In the genomic region with DNA sequence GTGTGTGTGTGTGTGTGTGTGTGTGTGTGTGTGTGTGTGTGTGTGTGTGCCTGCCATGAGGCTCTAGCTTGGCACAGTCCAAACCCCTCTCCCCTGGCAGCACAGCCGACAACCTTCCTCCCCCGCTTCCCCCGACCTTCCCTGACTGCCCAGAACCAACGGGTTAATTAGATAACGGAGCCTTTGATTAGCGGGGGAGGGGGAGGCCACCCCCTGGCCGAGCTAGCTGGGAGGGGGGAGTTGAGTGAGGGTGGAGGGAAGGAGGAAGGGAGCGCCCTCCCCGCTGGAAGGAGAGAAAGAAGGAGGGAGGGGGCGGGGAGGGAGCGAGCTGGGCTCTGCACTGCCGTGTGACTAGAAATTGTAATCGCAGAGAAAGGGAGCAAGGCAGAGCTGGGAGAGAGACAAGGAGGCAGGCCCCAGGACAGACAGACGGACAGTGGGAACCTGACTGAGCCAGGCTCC, we compare ENCODE assay signal across 7 mouse cellular contexts. TPM values are rescaled to one million over a fixed set of nuclear protein-coding genes. Genes with fewer than 3 reads are reported as not detected.
DNase-seq lines count a peak whose midpoint lies in the region; ATAC-seq and TF ChIP-seq lines count a peak whose summit lies in the region.

No protein-coding gene starts in this region.

- H3K9me3 ChIP-seq in embryonic facial prominence, embryonic 14.5 days (ENCODE audit: control insufficient read depth, low read length): no peaks in the 10 kb centered on the region
- H3K9me3 ChIP-seq in neural tube, embryonic 13.5 days: no peaks in the 10 kb centered on the region

- peak; percentile 60 for DNase-seq in testis, postnatal 10 days (ENCODE audit: low spot score)
- no peak for DNase-seq in testis, postnatal 14 days (ENCODE audit: low spot score)
- DNase-seq in embryonic facial prominence, embryonic 14.5 days (ENCODE audit: low spot score): peak; percentile 49
- DNase-seq in layer of hippocampus, adult 2 months (ENCODE audit: low spot score in 2 of 2): peak; percentile 61 to 74
- no peak for DNase-seq in urinary bladder, adult 2 months (ENCODE audit: low spot score)

- peak overlapping the region; percentile 61 for H3K4me2 ChIP-seq in embryonic facial prominence, embryonic 14.5 days (ENCODE audit: low read depth, low read length)
- peak overlapping the region; percentile 87 for H3K4me2 ChIP-seq in neural tube, embryonic 13.5 days

- H3K4me1 ChIP-seq in embryonic facial prominence, embryonic 14.5 days (ENCODE audit: control insufficient read depth, insufficient read depth, low read length): no peaks in the 10 kb centered on the region
- peaks cover 62% of the 10 kb centered on the region for H3K4me1 ChIP-seq in neural tube, embryonic 13.5 days (replicated peaks)

- H3K27me3 ChIP-seq in embryonic facial prominence, embryonic 14.5 days (replicated peaks; ENCODE audit: control insufficient read depth, insufficient read depth, low read length): peaks cover 73% of the 10 kb centered on the region
- peaks cover 9% of the 10 kb centered on the region; the same call in 1 of the 2 replicates for H3K27me3 ChIP-seq in neural tube, embryonic 13.5 days

- under 1% methylated on average over 13 of the region's 14 CpGs for WGBS in embryonic facial prominence, embryonic 14.5 days
- WGBS in neural tube, embryonic 13.5 days: 1% methylated on average over 7 of the region's 14 CpGs

- H3K9ac ChIP-seq in embryonic facial prominence, embryonic 14.5 days (ENCODE audit: low read depth, low read length): peak overlapping the region; percentile 66
- peak overlapping the region; percentile 100 for H3K9ac ChIP-seq in neural tube, embryonic 13.5 days

- H3K36me3 ChIP-seq in embryonic facial prominence, embryonic 14.5 days (ENCODE audit: control insufficient read depth, insufficient read depth, low read length): no peaks in the 10 kb centered on the region
- peaks cover 19% of the 10 kb centered on the region for H3K36me3 ChIP-seq in neural tube, embryonic 13.5 days

- peak; percentile 58; the same call in 1 of the 2 replicates for ATAC-seq in embryonic facial prominence, embryonic 14.5 days (ENCODE audit: low read depth)
- ATAC-seq in neural tube, embryonic 13.5 days (ENCODE audit: low read depth): peak; percentile 75
- ATAC-seq in erythroid progenitor cell, adult 5-6 weeks (replicated peaks; ENCODE audit: low FRiP score, poor library complexity, severe bottlenecking): no peak

- TF ChIP-seq CTCF in layer of hippocampus, adult 2 months (conservative IDR thresholded peaks at IDR 0.05): no peak

- H3K27ac ChIP-seq in embryonic facial prominence, embryonic 14.5 days (replicated peaks; ENCODE audit: low read depth, low read length): no peak overlapping the region; the same call in 1 of the 2 replicates
- peak overlapping the region; percentile 99 for H3K27ac ChIP-seq in layer of hippocampus, adult 2 months
- H3K27ac ChIP-seq in neural tube, embryonic 13.5 days (replicated peaks): peak overlapping the region; percentile 97

- peak overlapping the region; percentile 39 for H3K4me3 ChIP-seq in embryonic facial prominence, embryonic 14.5 days (ENCODE audit: low read depth, low read length)
- peak overlapping the region; percentile 78 for H3K4me3 ChIP-seq in layer of hippocampus, adult 2 months
- peak overlapping the region; percentile 82 for H3K4me3 ChIP-seq in neural tube, embryonic 13.5 days

RNA-seq across cellular contexts. Expression of a gene that starts 12.9 kb away (rescaled TPM):
- 1.8 and 2.1 TPM in 2 replicates for polyA plus RNA-seq in embryonic facial prominence, embryonic 14.5 days (2014; fragmentation: Nextera tagmentation; extraction: Ambion mirVana)
- total RNA-seq in layer of hippocampus, adult 2 months (2021): 100 to 1,000 TPM; 318 to 334 TPM
- polyA plus RNA-seq in neural tube, embryonic 13.5 days (2015; fragmentation: Nextera tagmentation; extraction: Ambion mirVana): 11.3 and 13.3 TPM in 2 replicates
- not detected in 2 replicates for total RNA-seq in erythroid progenitor cell, adult 5-6 weeks (2015; ENCODE audit: low replicate concordance)
- total RNA-seq in erythroid progenitor cell, adult 5-6 weeks (2017; ENCODE audit: low replicate concordance): not detected in 2 replicates
- polyA plus RNA-seq in urinary bladder, adult 2 months (2012; rRNA removed): 1.7 and 2.3 TPM in 2 replicates

RNA-seq across cellular contexts. Expression of a gene that starts 23.5 kb away (rescaled TPM):
- 0.43 and 0.47 TPM in 2 replicates for polyA plus RNA-seq in embryonic facial prominence, embryonic 14.5 days (2014; fragmentation: Nextera tagmentation; extraction: Ambion mirVana)
- 10 to 100 TPM; 12.2 to 18.1 TPM for total RNA-seq in layer of hippocampus, adult 2 months (2021)
- 1.6 and 2.9 TPM in 2 replicates for polyA plus RNA-seq in neural tube, embryonic 13.5 days (2015; fragmentation: Nextera tagmentation; extraction: Ambion mirVana)
- total RNA-seq in erythroid progenitor cell, adult 5-6 weeks (2015; ENCODE audit: low replicate concordance): not detected in 2 replicates
- total RNA-seq in erythroid progenitor cell, adult 5-6 weeks (2017; ENCODE audit: low replicate concordance): 1.4 TPM in 1 of 2 replicates, not detected in the other
- polyA plus RNA-seq in urinary bladder, adult 2 months (2012; rRNA removed): 0.10 and 0.22 TPM in 2 replicates

RNA-seq across cellular contexts. Expression of a gene that starts 26.1 kb away (rescaled TPM):
- polyA plus RNA-seq in embryonic facial prominence, embryonic 14.5 days (2014; fragmentation: Nextera tagmentation; extraction: Ambion mirVana): 91.2 and 92.8 TPM in 2 replicates
- 10 to 100 TPM; 91.3 to 92.0 TPM for total RNA-seq in layer of hippocampus, adult 2 months (2021)
- polyA plus RNA-seq in neural tube, embryonic 13.5 days (2015; fragmentation: Nextera tagmentation; extraction: Ambion mirVana): 49.9 and 54.3 TPM in 2 replicates
- total RNA-seq in erythroid progenitor cell, adult 5-6 weeks (2015; ENCODE audit: low replicate concordance): 130 and 183 TPM in 2 replicates
- total RNA-seq in erythroid progenitor cell, adult 5-6 weeks (2017; ENCODE audit: low replicate concordance): 122 and 124 TPM in 2 replicates
- polyA plus RNA-seq in urinary bladder, adult 2 months (2012; rRNA removed): 85.0 and 110 TPM in 2 replicates

RNA-seq across cellular contexts. Expression of a gene that starts 54.6 kb away (rescaled TPM):
- polyA plus RNA-seq in embryonic facial prominence, embryonic 14.5 days (2014; fragmentation: Nextera tagmentation; extraction: Ambion mirVana): 140 and 145 TPM in 2 replicates
- total RNA-seq in layer of hippocampus, adult 2 months (2021): 100 to 1,000 TPM; 210 to 220 TPM
- 139 TPM in 2 replicates for polyA plus RNA-seq in neural tube, embryonic 13.5 days (2015; fragmentation: Nextera tagmentation; extraction: Ambion mirVana)
- total RNA-seq in erythroid progenitor cell, adult 5-6 weeks (2015; ENCODE audit: low replicate concordance): 81.7 and 90.1 TPM in 2 replicates
- 43.7 and 56.1 TPM in 2 replicates for total RNA-seq in erythroid progenitor cell, adult 5-6 weeks (2017; ENCODE audit: low replicate concordance)
- 127 TPM in 2 replicates for polyA plus RNA-seq in urinary bladder, adult 2 months (2012; rRNA removed)

RNA-seq across cellular contexts. Expression of a gene that starts 54.7 kb away (rescaled TPM):
- 5.4 and 10.7 TPM in 2 replicates for polyA plus RNA-seq in embryonic facial prominence, embryonic 14.5 days (2014; fragmentation: Nextera tagmentation; extraction: Ambion mirVana)
- total RNA-seq in layer of hippocampus, adult 2 months (2021): 10 to 100 TPM; 19.3 to 23.4 TPM
- 23.0 and 29.8 TPM in 2 replicates for polyA plus RNA-seq in neural tube, embryonic 13.5 days (2015; fragmentation: Nextera tagmentation; extraction: Ambion mirVana)
- not detected in 2 replicates for total RNA-seq in erythroid progenitor cell, adult 5-6 weeks (2015; ENCODE audit: low replicate concordance)
- total RNA-seq in erythroid progenitor cell, adult 5-6 weeks (2017; ENCODE audit: low replicate concordance): not detected in 2 replicates
- polyA plus RNA-seq in urinary bladder, adult 2 months (2012; rRNA removed): 10.0 and 12.5 TPM in 2 replicates

Comparison
In these comparisons a context has a peak if more than half of its experiments do, and no peak if none do; other contexts are left out.
1. DNase-seq: peak in testis, postnatal 10 days (single experiment), embryonic facial prominence, embryonic 14.5 days (single experiment) and layer of hippocampus, adult 2 months (2 of 2); none in testis, postnatal 14 days (single experiment) and urinary bladder, adult 2 months (single experiment).
2. Peak in every context shown above with its lines, with median percentiles within 50 percentile points of each other: H3K4me3 ChIP-seq.